Mouse (Mus musculus) liver, embryonic 13.5 days (tissue): ENCODE measurements around the gene Arhgef39. TPM values are rescaled to one million over a fixed set of nuclear protein-coding genes. Genes with fewer than 3 reads are reported as not detected.

ENCODE experiments used
- ATAC-seq: fragments of 200-750 bp; cut with Nextera tagmentation; 2 replicates; pipeline ENCODE4 v1.8.0; 2017; ENCODE audit warnings: low read depth, mild to moderate bottlenecking, moderate number of reproducible peaks, moderate library complexity
- DNase-seq: peaks from one replicate; pipeline ENCODE4 v3.0.0; 2022
- H3K27ac ChIP-seq: fragments of 300-500 bp; sonication (generic); 2 replicates; pipeline ENCODE4 v1.5.1; 2015; ENCODE audit warnings: moderate library complexity, mild to moderate bottlenecking, inconsistent platforms
- H3K27me3 ChIP-seq: fragments of 300-500 bp; sonication (generic); 2 replicates; pipeline ENCODE4 v1.6.1; 2015; ENCODE audit warnings: mild to moderate bottlenecking, inconsistent platforms
- H3K36me3 ChIP-seq: fragments of 300-500 bp; sonication (generic); 2 replicates; pipeline ENCODE4 v1.6.1; 2015; ENCODE audit warnings: mild to moderate bottlenecking, inconsistent platforms
- H3K4me1 ChIP-seq: fragments of 300-500 bp; sonication (generic); replicated peaks from 2 replicates; pipeline ENCODE4 v1.6.1; 2015; ENCODE audit warnings: inconsistent platforms
- H3K4me2 ChIP-seq: fragments of 300-500 bp; sonication (generic); 2 replicates; pipeline ENCODE4 v1.6.1; 2015; ENCODE audit warnings: inconsistent platforms, mild to moderate bottlenecking, moderate library complexity
- H3K4me3 ChIP-seq: fragments of 300-500 bp; sonication (generic); replicated peaks from 2 replicates; pipeline ENCODE4 v1.5.1; 2015; ENCODE audit warnings: mild to moderate bottlenecking, inconsistent platforms
- H3K9ac ChIP-seq: fragments of 300-500 bp; sonication (generic); 2 replicates; pipeline ENCODE4 v1.6.1; 2015; ENCODE audit warnings: mild to moderate bottlenecking, inconsistent platforms
- H3K9me3 ChIP-seq: fragments of 300-500 bp; sonication (generic); replicated peaks from 2 replicates; pipeline ENCODE4 v1.6.1; 2016; ENCODE audit warnings: inconsistent platforms
- WGBS: fragments of 180-500 bp; shearing (Covaris S2); methylation state at CpG from one replicate; pipeline ENCODE4 v1.1.7; 2015; ENCODE audit not compliant: insufficient replicate concordance; 5-methylcytosine and 5-hydroxymethylcytosine counted together
- polyA plus RNA-seq: library from polyadenylated mRNA; unstranded; fragments of >200 nt; fragmentation: Nextera tagmentation; extraction: Ambion mirVana; gene quantifications from 2 replicates; pipeline ENCODE4 v1.2.1, GENCODE M21; 2015

The Arhgef39 gene
- polyA plus RNA-seq, 1 experiment from 2014 or later = 29.4 TPM

DNA sequence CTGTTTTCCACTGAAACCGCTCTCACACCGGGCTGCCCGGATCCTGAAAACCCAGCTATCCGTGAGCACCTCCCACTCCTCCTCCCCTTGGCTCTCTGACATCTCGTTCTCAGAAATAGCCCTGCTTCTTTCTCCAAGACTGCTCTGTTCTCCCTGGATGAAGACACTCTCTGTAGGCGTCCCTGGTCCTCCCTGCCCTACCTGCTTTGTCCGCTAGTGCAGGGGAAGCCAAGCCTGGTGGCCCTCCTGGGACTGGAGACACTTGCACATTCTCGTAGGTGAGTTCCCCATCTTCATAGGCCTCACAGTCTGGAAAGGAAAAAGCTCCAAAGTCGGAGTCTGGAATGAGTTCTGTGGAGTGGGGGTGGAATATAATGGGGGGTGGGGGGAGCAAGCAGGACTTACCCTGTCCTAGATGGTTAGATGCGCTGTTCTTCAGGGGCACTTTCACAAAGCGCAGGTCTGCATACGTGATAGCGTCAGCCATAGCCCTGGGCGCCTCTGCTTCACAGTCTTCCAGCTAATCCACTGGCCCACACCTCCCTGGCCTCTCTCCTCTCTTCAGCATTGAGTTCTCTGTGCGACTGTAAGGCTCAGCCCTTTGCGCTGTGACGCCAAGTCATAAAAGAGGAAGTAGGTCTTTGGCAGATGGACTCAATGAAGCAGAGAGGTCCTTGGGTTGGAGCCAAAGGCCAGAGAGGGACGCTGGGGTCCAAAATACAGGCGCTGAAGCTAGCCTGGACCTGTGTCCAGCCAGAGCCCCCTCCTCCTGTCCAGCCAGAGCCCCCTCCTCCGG lies 45.3 kb downstream of the Arhgef39 start, which contains the start of gene Cd72:
Gene Cd72 (minus strand): TSS at position 588 of the 796 bp plus-strand sequence.
- ATAC-seq (no peak), DNase-seq (no peak)
- Histone ChIP-seq H3K36me3 (no peaks in the 10 kb centered on the region), H3K27me3 (peaks cover 45% of the 10 kb centered on the region), H3K9ac (no peak within 1 kb of the TSS), H3K27ac (no peak within 1 kb of the TSS), H3K4me1 (no peaks in the 10 kb centered on the region), H3K4me3 (no peak within 1 kb of the TSS; the same call in 1 of the 2 replicates), H3K9me3 (no peaks in the 10 kb centered on the region), H3K4me2 (peak within 1 kb of the TSS; percentile 19)
- 14% methylated on average over 20 of the region's 20 CpGs for WGBS

DNA sequence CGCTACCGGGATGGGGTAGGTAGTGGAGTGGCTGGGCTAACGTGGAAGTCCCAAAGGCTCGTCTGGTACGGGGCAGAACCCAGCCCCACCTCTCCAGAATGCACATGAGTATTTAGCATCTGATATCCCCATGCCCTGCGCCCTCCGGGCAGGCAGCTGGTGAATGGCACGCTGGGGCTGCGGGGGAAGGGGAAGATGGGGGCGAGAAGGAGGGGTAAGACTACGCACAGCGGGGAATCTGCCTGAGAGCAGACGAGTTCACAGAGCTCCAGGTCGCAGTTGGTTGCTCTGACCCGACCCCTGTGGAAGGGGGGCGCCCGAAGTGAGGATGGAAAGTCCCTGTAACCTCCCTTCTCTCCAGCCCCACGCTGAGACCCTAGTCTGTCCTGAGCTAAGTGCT lies 46.1 kb downstream of the Arhgef39 start:
- DNase-seq (no peak), ATAC-seq (no peak)
- peaks cover 45% of the 10 kb centered on the region for H3K27me3 ChIP-seq
- H3K9me3 ChIP-seq = no peaks in the 10 kb centered on the region
- 0% methylated on average over 18 of the region's 18 CpGs for WGBS
- H3K27ac ChIP-seq = no peak overlapping the region
- H3K4me3 ChIP-seq = no peak overlapping the region; the same call in 1 of the 2 replicates
- H3K4me1 ChIP-seq = no peaks in the 10 kb centered on the region
- H3K36me3 ChIP-seq = no peaks in the 10 kb centered on the region
- H3K4me2 ChIP-seq = peak overlapping the region; percentile 19
- no peak overlapping the region for H3K9ac ChIP-seq

DNA sequence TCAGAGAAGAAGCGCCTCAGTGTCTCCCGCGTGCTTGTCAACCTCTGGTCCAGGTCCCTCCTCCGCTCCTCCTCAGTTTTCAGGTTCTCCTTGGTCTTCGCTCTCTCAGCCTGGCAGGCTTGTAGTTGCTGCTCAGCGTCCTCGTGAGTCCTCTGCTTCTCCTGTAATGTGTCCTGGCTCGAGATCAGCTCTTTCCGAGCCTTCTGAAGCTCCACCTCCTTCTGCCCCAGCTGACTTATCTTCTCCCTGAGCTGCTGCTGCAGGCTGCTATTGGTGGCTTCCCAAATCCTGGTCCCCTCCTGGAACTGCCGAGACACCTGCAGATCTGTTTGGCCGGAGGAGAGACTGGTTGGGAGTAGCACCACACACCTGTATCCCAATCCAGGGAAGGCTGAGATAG lies 47.2 kb downstream of the Arhgef39 start:
- Histone ChIP-seq H3K9ac (no peak overlapping the region), H3K9me3 (no peaks in the 10 kb centered on the region), H3K4me1 (no peaks in the 10 kb centered on the region), H3K4me3 (no peak overlapping the region), H3K27me3 (peaks cover 45% of the 10 kb centered on the region), H3K4me2 (no peak overlapping the region), H3K27ac (no peak overlapping the region), H3K36me3 (peaks cover 4% of the 10 kb centered on the region; the same call in 1 of the 2 replicates)
- 37% methylated on average over 11 of the region's 11 CpGs for WGBS
- DNase-seq = no peak
- no peak for ATAC-seq

DNA sequence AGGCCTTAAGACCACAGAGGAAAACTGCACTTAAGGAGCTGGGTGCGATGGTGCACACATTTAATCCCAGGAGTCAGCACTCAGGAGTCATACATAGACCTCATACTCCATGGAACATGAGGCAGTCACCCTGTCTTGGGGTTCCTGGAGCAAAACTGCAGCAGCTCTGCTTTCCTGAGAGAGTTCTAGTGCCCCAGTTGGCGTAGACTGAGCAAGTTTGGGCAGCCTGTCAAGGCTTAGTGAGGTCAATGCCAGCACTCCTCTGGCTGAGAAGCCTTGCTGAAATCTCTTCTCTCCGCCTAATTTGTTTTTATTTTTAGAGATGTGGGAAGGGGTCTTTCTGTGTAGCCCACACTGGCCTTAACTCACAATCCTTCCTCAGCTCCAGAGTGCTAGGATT lies 50.9 kb downstream of the Arhgef39 start:
- peaks cover 5% of the 10 kb centered on the region for H3K4me1 ChIP-seq
- WGBS = 67% methylated on average over 3 of the region's 3 CpGs

DNA sequence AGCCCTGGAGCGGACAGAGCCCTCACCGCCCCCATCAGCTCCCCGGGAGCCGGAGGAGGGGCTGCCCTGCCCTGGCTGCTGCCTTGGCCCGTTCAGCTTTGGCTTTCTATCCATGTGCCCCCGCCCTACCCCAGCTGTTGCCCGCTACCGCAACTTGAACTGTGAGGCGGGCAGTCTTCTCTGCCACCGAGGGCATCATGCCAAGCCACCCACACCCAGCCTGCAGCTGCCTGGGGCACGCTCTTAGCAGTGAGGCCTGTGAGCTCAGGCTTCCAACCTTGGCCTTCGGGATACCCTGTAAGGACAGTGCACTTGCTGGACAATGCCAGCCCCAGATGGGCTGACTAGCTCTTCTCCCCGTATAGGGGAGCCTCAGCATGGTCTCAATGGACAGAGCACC lies 52.2 kb downstream of the Arhgef39 start:
- Histone ChIP-seq H3K9ac (no peak overlapping the region), H3K27me3 (peaks cover 39% of the 10 kb centered on the region), H3K36me3 (peaks cover 20% of the 10 kb centered on the region), H3K4me2 (no peak overlapping the region), H3K27ac (no peak overlapping the region), H3K4me3 (no peak overlapping the region), H3K9me3 (no peaks in the 10 kb centered on the region), H3K4me1 (peaks cover 18% of the 10 kb centered on the region)
- no peak for ATAC-seq
- no peak for DNase-seq
- 84% methylated on average over 13 of the region's 13 CpGs for WGBS

More for the DNA sequence above, 50.9 kb downstream of the Arhgef39 start:
- no peak overlapping the region for H3K9ac ChIP-seq
- ATAC-seq (no peak), DNase-seq (no peak)
- H3K9me3 ChIP-seq = no peaks in the 10 kb centered on the region
- no peak overlapping the region for H3K4me3 ChIP-seq
- no peak overlapping the region for H3K4me2 ChIP-seq
- H3K36me3 ChIP-seq = peaks cover 20% of the 10 kb centered on the region
- H3K27ac ChIP-seq = no peak overlapping the region
- H3K27me3 ChIP-seq = peaks cover 43% of the 10 kb centered on the region

Other genes with a start within 250 kb of the Arhgef39 start
- gene Atp8b5, start 232.5 kb downstream of the Arhgef39 start, polyA plus RNA-seq = 0.09 and 0.12 TPM in 2 replicates
- 0.75 and 0.82 TPM in 2 replicates for gene Rusc2, start 117.7 kb downstream of the Arhgef39 start, polyA plus RNA-seq
- gene Fam166b, start 70.6 kb downstream of the Arhgef39 start, polyA plus RNA-seq = not detected in 2 replicates
- 0.95 and 0.98 TPM in 2 replicates for gene Tesk1, start 57.8 kb downstream of the Arhgef39 start, polyA plus RNA-seq
- gene Cd72, start 45.1 kb downstream of the Arhgef39 start, polyA plus RNA-seq = 0.48 and 0.70 TPM in 2 replicates
- gene Sit1, start 16.0 kb downstream of the Arhgef39 start, polyA plus RNA-seq = not detected in 2 replicates
- gene Ccdc107, start 6.8 kb downstream of the Arhgef39 start, polyA plus RNA-seq = 34.2 and 34.3 TPM in 2 replicates
- gene Car9, start 7.3 kb upstream of the Arhgef39 start, polyA plus RNA-seq = 0.85 and 1.0 TPM in 2 replicates
- gene Tpm2, start 24.1 kb upstream of the Arhgef39 start, polyA plus RNA-seq = 28.8 and 31.9 TPM in 2 replicates
- 20.6 and 21.9 TPM in 2 replicates for gene Creb3, start 62.6 kb upstream of the Arhgef39 start, polyA plus RNA-seq
- 38.6 and 42.4 TPM in 2 replicates for gene Tln1, start 63.0 kb upstream of the Arhgef39 start, polyA plus RNA-seq
- 13.8 and 15.1 TPM in 2 replicates for gene Rgp1, start 79.0 kb upstream of the Arhgef39 start, polyA plus RNA-seq
- gene Gba2, start 79.2 kb upstream of the Arhgef39 start, polyA plus RNA-seq = 16.5 and 18.1 TPM in 2 replicates
- 0.60 TPM in 1 of 2 replicates, not detected in the other for gene Msmp, start 84.8 kb upstream of the Arhgef39 start, polyA plus RNA-seq
- gene Npr2, start 132.2 kb upstream of the Arhgef39 start, polyA plus RNA-seq = 0.80 and 0.89 TPM in 2 replicates
- gene Spag8, start 153.9 kb upstream of the Arhgef39 start, polyA plus RNA-seq = 0.10 and 0.12 TPM in 2 replicates
- gene Hint2, start 156.8 kb upstream of the Arhgef39 start, polyA plus RNA-seq = 66.4 and 66.9 TPM in 2 replicates
- 0.19 and 0.23 TPM in 2 replicates for gene Tmem8b, start 169.3 kb upstream of the Arhgef39 start, polyA plus RNA-seq
- gene Fam221b, start 169.4 kb upstream of the Arhgef39 start, polyA plus RNA-seq = 1.3 and 1.8 TPM in 2 replicates
- gene Olfr70, start 201.1 kb upstream of the Arhgef39 start, polyA plus RNA-seq = not detected in 2 replicates
- not detected in 2 replicates for gene Olfr71, start 210.6 kb upstream of the Arhgef39 start, polyA plus RNA-seq
- gene Hrct1, start 227.5 kb upstream of the Arhgef39 start, polyA plus RNA-seq = 0.09 and 0.17 TPM in 2 replicates
- not detected in 2 replicates for gene Spaar, start 230.3 kb upstream of the Arhgef39 start, polyA plus RNA-seq